In genomic region chr10:62507591-62508308, GRCm38 (mm10) we compare ENCODE assay signal across 9 mouse cellular contexts. TPM values are rescaled to one million over a fixed set of nuclear protein-coding genes. Genes with fewer than 3 reads are reported as not detected.
A peak's percentile ranks its signal among the peaks of the same experiment; 100 is the strongest.
DNase-seq lines count a peak whose midpoint lies in the region; ATAC-seq lines count a peak whose summit lies in the region.
"Had no signal": no experiment of that assay in that cellular context is flagged by ENCODE, and none has a peak within 500 bp of the region (broad histone marks: within the 10 kb centered on the region; RNA-seq: fewer than 3 reads in every experiment).

No protein-coding gene starts in this region.

- DNase-seq in cerebellum, postnatal 10 days: peak; percentile 25 to 32
- DNase-seq in cerebellum, adult 9-10 months: no peak
- peak; percentile 8 for DNase-seq in embryo, embryonic 9.5 days (ENCODE audit: extremely low spot score)
- DNase-seq in heart, embryonic 10.5 days (ENCODE audit: low spot score): no peak
- DNase-seq in kidney, adult 8-10 months: peak; percentile 50 to 65
- peak; percentile 73 for DNase-seq in skeletal muscle tissue, adult 2 months (ENCODE audit: low read depth, low spot score)
- DNase-seq in cerebellum, adult 8-10 months: no peak

- no peaks in the 10 kb centered on the region for H3K9me3 ChIP-seq in heart, embryonic 10.5 days
- no peaks in the 10 kb centered on the region for H3K9me3 ChIP-seq in lung, embryonic 16.5 days (ENCODE audit: control insufficient read depth, low read length)

- H3K4me3 ChIP-seq in heart, embryonic 10.5 days: peak overlapping the region; percentile 54
- H3K4me3 ChIP-seq in lung, embryonic 16.5 days (ENCODE audit: low read length): peak overlapping the region; percentile 36

- WGBS in heart, embryonic 10.5 days: 14% methylated on average over 18 of the region's 18 CpGs
- 7% methylated on average over 18 of the region's 18 CpGs for WGBS in lung, embryonic 16.5 days

- no peaks in the 10 kb centered on the region for H3K36me3 ChIP-seq in heart, embryonic 10.5 days
- no peaks in the 10 kb centered on the region for H3K36me3 ChIP-seq in lung, embryonic 16.5 days (ENCODE audit: control insufficient read depth, insufficient read depth, low read length)

- H3K4me2 ChIP-seq in lung, embryonic 16.5 days (ENCODE audit: low read depth, low read length): peak overlapping the region; percentile 61

- H3K4me1 ChIP-seq in heart, embryonic 10.5 days: peaks cover 6% of the 10 kb centered on the region; the same call in 1 of the 2 replicates
- peaks cover 6% of the 10 kb centered on the region; the same call in 1 of the 2 replicates for H3K4me1 ChIP-seq in lung, embryonic 16.5 days (replicated peaks; ENCODE audit: control insufficient read depth, insufficient read depth, low read length)

- H3K27me3 ChIP-seq in heart, embryonic 10.5 days (ENCODE audit: insufficient read depth, poor library complexity, severe bottlenecking): peaks cover 10% of the 10 kb centered on the region
- H3K27me3 ChIP-seq in lung, embryonic 16.5 days (ENCODE audit: control insufficient read depth, insufficient read depth, low read depth, low read length): no peaks in the 10 kb centered on the region

- H3K27ac ChIP-seq in heart, embryonic 10.5 days: no peak overlapping the region
- H3K27ac ChIP-seq in lung, embryonic 16.5 days (ENCODE audit: low read length): peak overlapping the region; percentile 76

- ATAC-seq in lung, embryonic 16.5 days (ENCODE audit: low read depth): peak; percentile 47; the same call in 1 of the 2 replicates

- H3K9ac ChIP-seq in lung, embryonic 16.5 days (ENCODE audit: low read length): peak overlapping the region; percentile 41; the same call in 1 of the 2 replicates

RNA-seq across cellular contexts. Expression of gene Srgn, which starts 19.5 kb away (rescaled TPM):
- polyA plus RNA-seq in heart, embryonic 10.5 days (2016; fragmentation: Nextera tagmentation; extraction: Ambion mirVana): 3.7 and 4.1 TPM in 2 replicates
- 52.4 and 54.1 TPM in 2 replicates for polyA plus RNA-seq in lung, embryonic 16.5 days (2015; fragmentation: Nextera tagmentation; extraction: Ambion mirVana)
- polyA plus RNA-seq: C2C12 had no signal

RNA-seq across cellular contexts. Expression of gene Vps26a, which starts 21.1 kb away (rescaled TPM):
- polyA plus RNA-seq in heart, embryonic 10.5 days (2016; fragmentation: Nextera tagmentation; extraction: Ambion mirVana): 72.3 and 79.3 TPM in 2 replicates
- polyA plus RNA-seq in lung, embryonic 16.5 days (2015; fragmentation: Nextera tagmentation; extraction: Ambion mirVana): 81.6 and 86.1 TPM in 2 replicates

RNA-seq across cellular contexts. Expression of gene Supv3l1, which starts 58.2 kb away (rescaled TPM):
- polyA plus RNA-seq in heart, embryonic 10.5 days (2016; fragmentation: Nextera tagmentation; extraction: Ambion mirVana): 32.8 and 36.0 TPM in 2 replicates
- 22.2 and 24.2 TPM in 2 replicates for polyA plus RNA-seq in lung, embryonic 16.5 days (2015; fragmentation: Nextera tagmentation; extraction: Ambion mirVana)

RNA-seq across cellular contexts. Expression of gene 4930507D05Rik, which starts 58.5 kb away (rescaled TPM):
- polyA plus RNA-seq in heart, embryonic 10.5 days (2016; fragmentation: Nextera tagmentation; extraction: Ambion mirVana): 0.76 and 0.95 TPM in 2 replicates
- polyA plus RNA-seq in lung, embryonic 16.5 days (2015; fragmentation: Nextera tagmentation; extraction: Ambion mirVana): 0.50 and 0.55 TPM in 2 replicates

Comparison
In these comparisons a context has a peak if more than half of its experiments do, and no peak if none do; other contexts are left out.
1. DNase-seq: peak in cerebellum, postnatal 10 days (2 of 2), embryo, embryonic 9.5 days (single experiment), kidney, adult 8-10 months (2 of 2) and skeletal muscle tissue, adult 2 months (single experiment); none in cerebellum, adult 9-10 months (single experiment), heart, embryonic 10.5 days (single experiment) and cerebellum, adult 8-10 months (single experiment).
2. RNA of gene Srgn, which starts 19.5 kb away (polyA plus RNA-seq): 52.4 to 54.1 TPM in lung, embryonic 16.5 days; 3.7 to 4.1 TPM in heart, embryonic 10.5 days; every median in the first group is over 10 times any median in the second.